Mouse (Mus musculus): ENCODE measurements around the gene Edem1.

DNA sequence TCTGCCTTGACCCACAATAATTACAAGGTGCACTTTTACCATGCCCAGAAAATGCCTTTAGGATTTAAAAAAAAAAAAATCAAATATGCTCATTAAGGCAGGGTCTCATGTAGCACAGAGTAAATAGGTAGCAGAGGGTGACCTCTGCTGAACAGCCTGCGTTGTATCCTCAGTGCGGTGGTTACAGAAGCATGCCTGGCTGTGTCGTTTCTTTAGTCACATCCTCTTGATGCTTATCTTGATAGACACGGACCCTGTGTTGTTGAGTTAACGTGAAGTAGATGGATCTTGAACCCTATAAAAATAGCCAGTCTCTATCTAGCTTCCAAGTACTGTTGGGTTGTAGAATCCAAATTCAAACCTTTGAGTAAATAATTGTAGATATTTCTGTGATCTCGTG is 4.5 kb downstream of the Edem1 start:
- TF ChIP-seq CTCF (IDR thresholded peaks at IDR 0.05; ENCODE audit: low read depth, low read length) (no peak), POLR2A (IDR thresholded peaks at IDR 0.05; ENCODE audit: extremely low read depth, insufficient read depth, low read length) (no peak)

All from liver, adult 2 months (tissue).